Mouse (Mus musculus) hindbrain, embryonic 13.5 days (tissue): ENCODE results near the gene Wdr49. TPM values are rescaled to one million over a fixed set of nuclear protein-coding genes. Genes with fewer than 3 reads are reported as not detected.
"Not testable (repeated sequence)": the region's sequence is repeated elsewhere in the genome, so short reads cannot be mapped to it uniquely, and the experiment has no call there.

Experiments
- ATAC-seq: fragments of 200-750 bp; cut with Nextera tagmentation; 2 replicates; pipeline ENCODE4 v1.8.0; 2017; ENCODE audit warnings: moderate TSS enrichment; ENCODE audit not compliant: low FRiP score
- H3K27ac ChIP-seq: fragments of 300-500 bp; sonication (generic); 2 replicates; pipeline ENCODE4 v1.5.1; 2015; ENCODE audit warnings: inconsistent platforms, mild to moderate bottlenecking, moderate library complexity
- H3K27me3 ChIP-seq: fragments of 300-500 bp; sonication (generic); 2 replicates; pipeline ENCODE4 v1.6.1; 2015; ENCODE audit warnings: mild to moderate bottlenecking, inconsistent platforms
- H3K36me3 ChIP-seq: fragments of 300-500 bp; sonication (generic); 2 replicates; pipeline ENCODE4 v1.6.1; 2015; ENCODE audit warnings: mild to moderate bottlenecking, inconsistent platforms
- H3K4me1 ChIP-seq: fragments of 300-500 bp; sonication (generic); replicated peaks from 2 replicates; pipeline ENCODE4 v1.6.1; 2015; ENCODE audit warnings: inconsistent platforms
- H3K4me2 ChIP-seq: fragments of 300-500 bp; sonication (generic); 2 replicates; pipeline ENCODE4 v1.6.1; 2015; ENCODE audit warnings: inconsistent platforms, mild to moderate bottlenecking, moderate library complexity
- H3K4me3 ChIP-seq: fragments of 300-500 bp; sonication (generic); 2 replicates; pipeline ENCODE4 v1.5.1; 2015; ENCODE audit warnings: mild to moderate bottlenecking, inconsistent platforms
- H3K9ac ChIP-seq: fragments of 300-500 bp; sonication (generic); 2 replicates; pipeline ENCODE4 v1.6.1; 2015; ENCODE audit warnings: mild to moderate bottlenecking, inconsistent platforms
- H3K9me3 ChIP-seq: fragments of 300-500 bp; sonication (generic); 2 replicates; pipeline ENCODE4 v1.6.1; 2016; ENCODE audit warnings: inconsistent platforms
- WGBS: fragments of 180-500 bp; shearing (Covaris S2); methylation state at CpG from one replicate; pipeline ENCODE4 v1.1.7; 2015; 5-methylcytosine and 5-hydroxymethylcytosine counted together
- polyA plus RNA-seq: library from polyadenylated mRNA; unstranded; fragments of >200 nt; fragmentation: Nextera tagmentation; extraction: Ambion mirVana; gene quantifications from 2 replicates; pipeline ENCODE4 v1.2.1, GENCODE M21; 2015

The Wdr49 gene
- polyA plus RNA-seq, 1 experiment from 2014 or later = 0.12 TPM

- H3K27ac ChIP-seq = peak overlapping the region; percentile 68
- 47% methylated on average over 7 of the region's 7 CpGs for WGBS
Observed at GRCm38 (mm10) chr3:75395121-75395895, 86.6 kb downstream of the Wdr49 start.

DNA sequence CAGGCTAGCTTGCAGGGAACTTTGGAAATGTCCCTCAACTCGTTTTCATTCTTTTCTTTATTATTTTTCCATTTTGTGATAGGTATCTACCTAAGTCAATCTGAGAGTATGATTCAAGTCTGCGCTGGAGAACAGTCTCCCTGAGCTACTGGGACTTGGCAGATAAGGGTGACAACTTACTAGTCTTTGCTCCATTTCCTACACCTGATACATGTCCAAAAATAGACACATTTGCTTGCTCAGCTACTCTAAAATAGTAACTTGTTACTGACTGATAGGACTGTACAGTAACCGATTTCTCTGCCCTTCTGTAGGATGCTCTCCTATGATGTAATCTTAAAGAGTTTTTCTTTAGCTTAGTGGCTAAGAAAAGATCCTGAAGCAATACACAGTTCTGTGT is 87.5 kb downstream of the Wdr49 start:
- no peaks in the 10 kb centered on the region for H3K27me3 ChIP-seq
- no peak overlapping the region for H3K4me3 ChIP-seq
- no peaks in the 10 kb centered on the region for H3K36me3 ChIP-seq
- H3K4me2 ChIP-seq = no peak overlapping the region
- WGBS = 83% methylated on average over 3 of the region's 3 CpGs
- peak overlapping the region; percentile 68; the same call in 1 of the 2 replicates for H3K27ac ChIP-seq
- H3K4me1 ChIP-seq = peaks cover 16% of the 10 kb centered on the region
- no peaks in the 10 kb centered on the region for H3K9me3 ChIP-seq
- H3K9ac ChIP-seq = no peak overlapping the region
- ATAC-seq = no peak

More at GRCm38 (mm10) chr3:75395121-75395895, 86.6 kb downstream of the Wdr49 start:
- no peak overlapping the region for H3K9ac ChIP-seq
- no peaks in the 10 kb centered on the region for H3K9me3 ChIP-seq
- no peaks in the 10 kb centered on the region for H3K36me3 ChIP-seq
- H3K27me3 ChIP-seq = no peaks in the 10 kb centered on the region
- peaks cover 16% of the 10 kb centered on the region for H3K4me1 ChIP-seq
- peak; percentile 86 for ATAC-seq
- H3K4me2 ChIP-seq = no peak overlapping the region
- H3K4me3 ChIP-seq = no peak overlapping the region

GRCm38 (mm10) chr3:75381776-75382175 is 100.2 kb downstream of the Wdr49 start:
- H3K9me3 ChIP-seq = no peaks in the 10 kb centered on the region
- H3K27me3 ChIP-seq = no peaks in the 10 kb centered on the region
- H3K27ac ChIP-seq = no peak overlapping the region
- no peak overlapping the region for H3K4me2 ChIP-seq
- ATAC-seq = peak; percentile 46; the same call in 1 of the 2 replicates
- no peak overlapping the region for H3K4me3 ChIP-seq
- no peaks in the 10 kb centered on the region for H3K36me3 ChIP-seq
- 0 out of 2 replicates have a peak, but pooled peaks cover 5% of the 10 kb centered on the region for H3K4me1 ChIP-seq
- WGBS = 64% methylated on average over 2 of the region's 2 CpGs
- H3K9ac ChIP-seq = no peak overlapping the region

- Histone ChIP-seq H3K9ac (no peak overlapping the region), H3K4me2 (no peak overlapping the region), H3K27ac (no peak overlapping the region), H3K27me3 (no peaks in the 10 kb centered on the region), H3K36me3 (no peaks in the 10 kb centered on the region), H3K9me3 (no peaks in the 10 kb centered on the region), H3K4me3 (no peak overlapping the region), H3K4me1 (no peaks in the 10 kb centered on the region)
- ATAC-seq = no peak
Observed at GRCm38 (mm10) chr3:75353972-75354371, 128.0 kb downstream of the Wdr49 start.

- Histone ChIP-seq H3K9ac (no peak overlapping the region), H3K4me1 (no peaks in the 10 kb centered on the region), H3K9me3 (no peaks in the 10 kb centered on the region), H3K36me3 (no peaks in the 10 kb centered on the region), H3K4me2 (no peak overlapping the region), H3K27me3 (no peaks in the 10 kb centered on the region), H3K4me3 (no peak overlapping the region), H3K27ac (no peak overlapping the region)
- no peak for ATAC-seq
Observed at GRCm38 (mm10) chr3:75337196-75337595, 144.8 kb downstream of the Wdr49 start.

DNA sequence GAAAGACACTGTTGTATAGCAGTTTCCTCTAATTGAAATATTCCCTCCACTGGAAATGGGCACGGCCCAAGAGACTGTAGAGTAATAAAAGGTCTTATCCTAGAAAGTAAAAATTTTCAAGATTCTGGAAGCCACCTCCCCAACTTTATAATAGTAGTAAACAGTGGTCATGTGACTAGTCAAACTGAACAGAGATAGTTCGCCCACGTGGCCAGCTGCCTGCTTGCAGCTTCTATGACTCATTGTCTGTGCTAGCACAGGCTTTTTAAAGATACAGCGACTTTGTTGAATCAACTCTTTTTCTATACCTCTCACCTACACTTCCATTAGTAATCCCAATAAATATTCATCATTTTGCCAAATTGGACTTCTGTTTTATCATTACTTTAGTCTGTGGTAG is 161.0 kb downstream of the Wdr49 start:
- Histone ChIP-seq H3K4me2 (no peak overlapping the region), H3K9ac (no peak overlapping the region), H3K4me3 (no peak overlapping the region), H3K9me3 (no peaks in the 10 kb centered on the region), H3K4me1 (no peaks in the 10 kb centered on the region), H3K36me3 (no peaks in the 10 kb centered on the region), H3K27ac (no peak overlapping the region), H3K27me3 (no peaks in the 10 kb centered on the region)
- WGBS = 79% methylated on average over 4 of the region's 4 CpGs
- ATAC-seq = no peak

GRCm38 (mm10) chr3:75308861-75309260 is 173.1 kb downstream of the Wdr49 start:
- no peaks in the 10 kb centered on the region for H3K4me1 ChIP-seq
- H3K9me3 ChIP-seq = no peaks in the 10 kb centered on the region
- H3K4me2 ChIP-seq = no peak overlapping the region
- no peaks in the 10 kb centered on the region for H3K27me3 ChIP-seq
- 92% methylated on average over 4 of the region's 4 CpGs for WGBS
- no peak overlapping the region for H3K9ac ChIP-seq
- H3K36me3 ChIP-seq = no peaks in the 10 kb centered on the region
- no peak overlapping the region for H3K27ac ChIP-seq
- no peak overlapping the region for H3K4me3 ChIP-seq
- no peak for ATAC-seq

DNA sequence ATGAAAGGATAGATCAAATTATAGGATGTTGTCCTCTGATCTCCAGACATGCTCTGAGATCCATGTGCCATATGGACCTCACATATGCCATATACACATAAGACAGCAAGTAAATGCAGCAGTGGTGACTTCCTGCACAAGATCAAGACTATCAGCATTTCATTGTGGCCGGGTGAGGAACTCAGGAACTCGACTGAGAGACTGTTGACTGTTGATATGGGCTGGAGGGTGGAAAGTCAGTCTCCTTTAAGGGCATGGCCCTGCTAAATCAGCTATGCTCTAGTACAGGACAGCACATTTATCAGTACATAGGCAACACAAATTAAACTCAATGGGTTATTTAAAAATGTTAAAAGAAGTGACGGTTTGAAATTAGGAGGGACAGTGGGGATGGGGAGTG is 173.7 kb downstream of the Wdr49 start:
- no peaks in the 10 kb centered on the region for H3K27me3 ChIP-seq
- ATAC-seq = no peak
- H3K9me3 ChIP-seq = no peaks in the 10 kb centered on the region
- H3K4me3 ChIP-seq = no peak overlapping the region
- no peak overlapping the region for H3K4me2 ChIP-seq
- H3K36me3 ChIP-seq = no peaks in the 10 kb centered on the region
- no peak overlapping the region for H3K27ac ChIP-seq
- H3K9ac ChIP-seq = no peak overlapping the region
- no peaks in the 10 kb centered on the region for H3K4me1 ChIP-seq
- 80% methylated on average over 3 of the region's 3 CpGs for WGBS

DNA sequence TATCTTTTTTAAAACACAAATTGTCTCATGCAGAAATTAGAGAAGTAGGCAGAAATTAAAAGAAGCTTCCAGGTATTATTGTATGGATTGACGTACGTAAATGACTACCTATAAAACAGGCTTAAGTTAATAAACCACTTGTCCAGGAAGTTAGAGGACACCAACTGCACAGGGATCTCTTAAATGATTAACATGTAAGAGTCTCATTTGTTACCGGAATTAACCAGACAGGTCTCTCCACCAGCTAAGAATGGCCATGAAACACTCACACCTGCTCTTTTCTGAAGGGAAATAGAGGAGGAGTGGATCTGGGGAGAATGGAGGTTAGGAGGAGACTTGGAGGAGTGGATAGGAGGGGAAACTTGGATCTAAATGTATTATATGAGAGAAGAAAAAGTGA is 176.4 kb downstream of the Wdr49 start:
- Histone ChIP-seq H3K4me2 (no peak overlapping the region), H3K9ac (no peak overlapping the region), H3K36me3 (no peaks in the 10 kb centered on the region), H3K4me1 (no peaks in the 10 kb centered on the region), H3K27me3 (no peaks in the 10 kb centered on the region), H3K27ac (no peak overlapping the region), H3K4me3 (no peak overlapping the region), H3K9me3 (no peaks in the 10 kb centered on the region)
- 92% methylated on average over 3 of the region's 3 CpGs for WGBS
- no peak for ATAC-seq

- H3K4me1 ChIP-seq = no peaks in the 10 kb centered on the region
- no peak for ATAC-seq
- H3K4me2 ChIP-seq = no peak overlapping the region
- no peak overlapping the region for H3K4me3 ChIP-seq
- no peak overlapping the region for H3K9ac ChIP-seq
- H3K27ac ChIP-seq = no peak overlapping the region
- no peaks in the 10 kb centered on the region for H3K9me3 ChIP-seq
- 95% methylated on average over 5 of the region's 5 CpGs for WGBS
- no peaks in the 10 kb centered on the region for H3K27me3 ChIP-seq
- no peaks in the 10 kb centered on the region for H3K36me3 ChIP-seq
Observed at GRCm38 (mm10) chr3:75304621-75305020, 177.3 kb downstream of the Wdr49 start.

DNA sequence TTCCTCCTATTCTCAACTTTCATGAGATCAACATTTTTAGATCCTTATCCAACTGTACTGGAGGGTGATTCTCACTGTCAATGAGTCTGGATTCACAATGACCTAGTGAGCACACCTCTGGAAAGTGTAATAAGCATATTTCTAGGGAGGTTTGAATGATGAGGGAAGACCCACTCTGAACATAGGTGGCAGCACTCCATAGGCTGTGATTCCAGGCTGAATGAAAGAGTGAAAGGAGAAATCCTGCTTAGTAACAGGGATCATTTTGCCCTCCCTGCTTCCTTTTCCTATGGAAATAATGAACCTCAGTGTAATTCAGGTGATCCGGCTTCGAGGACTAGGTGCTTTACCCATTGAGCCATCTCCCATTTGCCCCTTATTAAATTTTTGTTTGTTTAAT is 180.9 kb downstream of the Wdr49 start:
- 95% methylated on average over 2 of the region's 2 CpGs for WGBS
- no peak for ATAC-seq
- no peak overlapping the region for H3K4me3 ChIP-seq
- H3K4me2 ChIP-seq = no peak overlapping the region
- peaks cover 10% of the 10 kb centered on the region; the same call in 1 of the 2 replicates for H3K4me1 ChIP-seq
- no peaks in the 10 kb centered on the region for H3K36me3 ChIP-seq
- H3K9me3 ChIP-seq = no peaks in the 10 kb centered on the region
- no peak overlapping the region for H3K9ac ChIP-seq
- H3K27ac ChIP-seq = no peak overlapping the region
- no peaks in the 10 kb centered on the region for H3K27me3 ChIP-seq

GRCm38 (mm10) chr3:75299464-75299863 is 182.5 kb downstream of the Wdr49 start:
- not testable (repeated sequence) for H3K9ac ChIP-seq, ATAC-seq, H3K4me2 ChIP-seq, H3K4me3 ChIP-seq, H3K27ac ChIP-seq, H3K36me3 ChIP-seq, H3K9me3 ChIP-seq, H3K4me1 ChIP-seq, H3K27me3 ChIP-seq
- 100% methylated on average over 1 of the region's 1 CpGs for WGBS

DNA sequence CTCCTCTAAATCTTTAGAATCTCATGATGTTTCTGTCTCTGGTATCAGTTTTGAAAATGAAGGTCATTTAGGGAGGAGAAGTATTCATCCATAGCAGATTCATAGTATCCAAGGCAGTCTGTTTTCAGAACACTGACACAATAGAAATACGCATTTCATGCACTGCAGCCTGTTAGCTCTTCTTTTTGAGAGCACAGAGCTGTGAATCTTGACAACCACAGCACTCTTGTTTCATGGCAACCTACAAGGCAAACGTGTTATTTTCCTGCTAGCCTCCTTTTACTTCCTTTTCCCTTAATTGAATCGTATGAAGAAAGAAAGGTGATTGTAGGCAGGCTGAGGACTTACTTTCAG is 184.2 kb downstream of the Wdr49 start:
- no peak overlapping the region for H3K9ac ChIP-seq
- WGBS = 32% methylated on average over 3 of the region's 3 CpGs
- H3K27me3 ChIP-seq = no peaks in the 10 kb centered on the region
- H3K4me2 ChIP-seq = no peak overlapping the region
- peak overlapping the region; percentile 31 for H3K27ac ChIP-seq
- ATAC-seq = no peak
- peaks cover 10% of the 10 kb centered on the region; the same call in 1 of the 2 replicates for H3K4me1 ChIP-seq
- no peaks in the 10 kb centered on the region for H3K36me3 ChIP-seq
- no peaks in the 10 kb centered on the region for H3K9me3 ChIP-seq
- no peak overlapping the region for H3K4me3 ChIP-seq
